Mouse (Mus musculus): Measurements from ENCODE around the gene Grk5.
"Not testable (repeated sequence)": the region's sequence is repeated elsewhere in the genome, so short reads cannot be mapped to it uniquely, and the experiment has no call there.

Grk5 gene

GRCm38 (mm10) chr19:60889714-60890315 is at the start of gene Grk5:
TSS of gene Grk5 (plus strand) at chr19:60889749.
- DNase-seq (ENCODE audit: low spot score in 2 of 2) = peak; percentile 93 to 95

GRCm38 (mm10) chr19:60843324-60843723 is 46.2 kb upstream of the Grk5 start:
- no peak for DNase-seq (ENCODE audit: low spot score in 2 of 2)

- DNase-seq (ENCODE audit: low spot score in 2 of 2) = no peak
These were observed 43.8 kb upstream of the Grk5 start for GRCm38 (mm10) chr19:60845731-60846130.

- DNase-seq (ENCODE audit: low spot score in 2 of 2) = peak; percentile 89
These were observed 28.5 kb upstream of the Grk5 start, which contains the start of gene Sfxn4 for GRCm38 (mm10) chr19:60860868-60861700. TSS of gene Sfxn4 (minus strand) at chr19:60861479.

GRCm38 (mm10) chr19:60866169-60866568 is 23.4 kb upstream of the Grk5 start:
- DNase-seq (ENCODE audit: low spot score in 2 of 2) = not testable (repeated sequence)

- DNase-seq (ENCODE audit: low spot score in 2 of 2) = no peak
These were observed 19.1 kb upstream of the Grk5 start for GRCm38 (mm10) chr19:60870489-60870888.

- DNase-seq (ENCODE audit: low spot score in 2 of 2) = no peak
These were observed 18.2 kb upstream of the Grk5 start for GRCm38 (mm10) chr19:60871366-60871765.

GRCm38 (mm10) chr19:60872272-60872671 is 17.3 kb upstream of the Grk5 start:
- DNase-seq (ENCODE audit: low spot score in 2 of 2) = no peak

GRCm38 (mm10) chr19:60873501-60873900 is 16.0 kb upstream of the Grk5 start:
- DNase-seq (ENCODE audit: low spot score in 2 of 2) = no peak

- peak; percentile 96 to 97 for DNase-seq (ENCODE audit: low spot score in 2 of 2)
These were observed 15.4 kb upstream of the Grk5 start, which contains the start of gene Prdx3 for GRCm38 (mm10) chr19:60874064-60874694. TSS of gene Prdx3 (minus strand) at chr19:60874556.

- no peak for DNase-seq (ENCODE audit: low spot score in 2 of 2)
These were observed 6.4 kb upstream of the Grk5 start for GRCm38 (mm10) chr19:60883129-60883528.

GRCm38 (mm10) chr19:60887637-60888036 is 1.9 kb upstream of the Grk5 start:
- DNase-seq (ENCODE audit: low spot score in 2 of 2) = no peak

GRCm38 (mm10) chr19:60889101-60889713 is 342 bp upstream of the Grk5 start:
- peak; percentile 25 to 42 for DNase-seq (ENCODE audit: low spot score in 2 of 2)

GRCm38 (mm10) chr19:60890391-60891122 is 1.0 kb downstream of the Grk5 start:
- DNase-seq (ENCODE audit: low spot score in 2 of 2) = no peak

GRCm38 (mm10) chr19:60891123-60891470 is 1.5 kb downstream of the Grk5 start:
- no peak for DNase-seq (ENCODE audit: low spot score in 2 of 2)

- peak; percentile 56 to 75 for DNase-seq (ENCODE audit: low spot score in 2 of 2)
These were observed 2.5 kb downstream of the Grk5 start for GRCm38 (mm10) chr19:60891934-60892547.

GRCm38 (mm10) chr19:60895251-60895880 is 5.8 kb downstream of the Grk5 start:
- DNase-seq (ENCODE audit: low spot score in 2 of 2) = no peak

GRCm38 (mm10) chr19:60903139-60903538 is 13.6 kb downstream of the Grk5 start:
- no peak for DNase-seq (ENCODE audit: low spot score in 2 of 2)

GRCm38 (mm10) chr19:60903971-60904370 is 14.4 kb downstream of the Grk5 start:
- DNase-seq (ENCODE audit: low spot score in 2 of 2) = no peak

- no peak for DNase-seq (ENCODE audit: low spot score in 2 of 2)
These were observed 15.9 kb downstream of the Grk5 start for GRCm38 (mm10) chr19:60905477-60905876.

- DNase-seq (ENCODE audit: low spot score in 2 of 2) = no peak
These were observed 20.8 kb downstream of the Grk5 start for GRCm38 (mm10) chr19:60910304-60910703.

Measured in thymus, postnatal 10 days (tissue).